Mouse (Mus musculus) embryonic facial prominence, embryonic 13.5 days (tissue): Measurements from ENCODE around the gene Tmem59l. TPM values are rescaled to one million over a fixed set of nuclear protein-coding genes. Genes with fewer than 3 reads are reported as not detected.

Experiments used
- ATAC-seq: fragments of 200-750 bp; cut with Nextera tagmentation; 2 replicates; pipeline ENCODE4 v1.8.0; 2017; ENCODE audit warnings: low read depth; ENCODE audit not compliant: insufficient number of reproducible peaks, insufficient read depth, low FRiP score, low TSS enrichment
- H3K27ac ChIP-seq: fragments of 300-500 bp; sonication (generic); 2 replicates; pipeline ENCODE4 v1.5.1; 2015; ENCODE audit warnings: moderate library complexity, mild to moderate bottlenecking, inconsistent platforms
- H3K27me3 ChIP-seq: fragments of 300-500 bp; sonication (generic); 2 replicates; pipeline ENCODE4 v1.6.1; 2015; ENCODE audit warnings: mild to moderate bottlenecking, inconsistent platforms
- H3K36me3 ChIP-seq: fragments of 300-500 bp; sonication (generic); 2 replicates; pipeline ENCODE4 v1.6.1; 2015; ENCODE audit warnings: mild to moderate bottlenecking, inconsistent platforms
- H3K4me1 ChIP-seq: fragments of 300-500 bp; sonication (generic); 2 replicates; pipeline ENCODE4 v1.6.1; 2015; ENCODE audit warnings: inconsistent platforms
- H3K4me2 ChIP-seq: fragments of 300-500 bp; sonication (generic); 2 replicates; pipeline ENCODE4 v1.6.1; 2015; ENCODE audit warnings: moderate library complexity, mild to moderate bottlenecking, inconsistent platforms
- H3K4me3 ChIP-seq: fragments of 300-500 bp; sonication (generic); 2 replicates; pipeline ENCODE4 v1.5.1; 2015; ENCODE audit warnings: mild to moderate bottlenecking, inconsistent platforms
- H3K9ac ChIP-seq: fragments of 300-500 bp; sonication (generic); 2 replicates; pipeline ENCODE4 v1.6.1; 2015; ENCODE audit warnings: mild to moderate bottlenecking, inconsistent platforms
- H3K9me3 ChIP-seq: fragments of 300-500 bp; sonication (generic); 2 replicates; pipeline ENCODE4 v1.6.1; 2016; ENCODE audit warnings: inconsistent platforms
- WGBS: fragments of 180-500 bp; shearing (Covaris S2); methylation state at CpG from one replicate; pipeline ENCODE4 v1.1.7; 2015; ENCODE audit warnings: mixed read lengths; 5-methylcytosine and 5-hydroxymethylcytosine counted together
- polyA plus RNA-seq: library from polyadenylated mRNA; unstranded; fragments of >200 nt; fragmentation: Nextera tagmentation; extraction: Ambion mirVana; gene quantifications from 2 replicates; pipeline ENCODE4 v1.2.1, GENCODE M21; 2015

Tmem59l gene
- polyA plus RNA-seq, 1 experiment from 2014 or later: 34.8 TPM

DNA sequence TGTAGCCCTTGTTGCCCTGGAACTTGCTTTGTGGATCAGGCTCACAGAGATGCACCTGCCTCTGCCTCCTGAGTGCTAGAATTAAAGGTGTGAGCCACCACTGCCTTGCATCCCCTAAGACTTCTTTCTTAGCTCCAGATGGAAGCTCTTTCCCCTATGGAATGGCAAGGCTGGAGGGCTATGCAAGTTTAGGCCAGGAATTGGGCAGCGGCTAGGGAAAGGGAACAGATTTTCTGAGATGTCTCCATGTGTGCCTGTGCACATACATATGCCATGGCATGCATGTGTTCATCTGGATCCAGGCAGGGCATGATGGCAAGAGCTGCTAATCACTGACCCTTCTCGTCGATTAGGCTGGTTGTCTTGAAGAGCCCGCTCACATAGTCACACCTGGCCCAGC, 21.5 kb downstream of the Tmem59l start:
- Histone ChIP-seq H3K27ac (no peak overlapping the region), H3K9ac (no peak overlapping the region), H3K4me1 (peaks cover 21% of the 10 kb centered on the region), H3K4me2 (no peak overlapping the region), H3K36me3 (peaks cover 28% of the 10 kb centered on the region), H3K27me3 (no peaks in the 10 kb centered on the region), H3K9me3 (no peaks in the 10 kb centered on the region), H3K4me3 (no peak overlapping the region)
- 95% methylated on average over 4 of the region's 4 CpGs for WGBS
- ATAC-seq: no peak

DNA sequence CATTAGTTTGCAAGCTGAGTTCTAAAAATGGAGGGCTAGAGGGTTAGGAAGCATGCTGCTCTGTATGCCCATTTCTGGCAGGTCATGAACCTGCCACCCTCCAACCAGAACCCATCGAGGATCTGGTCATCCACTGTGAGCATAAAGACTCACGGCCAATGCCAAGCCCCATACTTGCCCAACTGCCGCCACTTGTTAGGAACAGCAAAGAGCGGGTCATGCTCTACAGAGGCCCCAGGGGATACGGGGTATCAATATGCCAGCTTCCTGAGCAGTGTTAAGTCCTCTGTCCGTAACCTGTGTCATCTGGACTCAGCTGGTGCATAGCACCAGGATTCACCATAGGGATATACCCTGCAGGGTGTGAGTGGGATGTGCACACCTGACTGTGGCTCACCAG, 23.0 kb downstream of the Tmem59l start:
- Histone ChIP-seq H3K4me3 (no peak overlapping the region), H3K9me3 (no peaks in the 10 kb centered on the region), H3K4me2 (no peak overlapping the region), H3K36me3 (peaks cover 34% of the 10 kb centered on the region), H3K27me3 (no peaks in the 10 kb centered on the region), H3K9ac (no peak overlapping the region), H3K4me1 (peaks cover 16% of the 10 kb centered on the region), H3K27ac (no peak overlapping the region)
- ATAC-seq: no peak
- WGBS: 90% methylated on average over 6 of the region's 6 CpGs

DNA sequence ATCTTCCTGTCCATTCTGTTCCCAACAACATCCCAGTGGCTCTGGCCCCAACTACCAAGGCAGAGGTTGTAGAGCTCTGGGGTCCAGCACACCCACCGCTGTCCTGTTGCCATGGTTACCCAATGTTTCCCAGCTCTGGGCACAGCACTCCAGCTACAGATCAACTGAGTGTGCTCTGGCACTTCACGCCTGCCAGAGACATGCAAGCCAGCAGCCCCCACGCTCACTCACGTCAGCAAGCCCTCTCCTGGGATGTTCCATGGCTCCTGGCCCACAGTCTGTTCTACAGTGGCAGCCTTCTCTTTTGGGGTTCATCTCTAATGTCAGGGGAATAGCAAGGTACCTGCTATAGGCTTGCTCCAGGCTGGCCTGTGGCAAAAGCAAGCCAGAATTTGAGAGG, 23.9 kb downstream of the Tmem59l start:
- Histone ChIP-seq H3K27ac (no peak overlapping the region), H3K4me2 (no peak overlapping the region), H3K36me3 (peaks cover 34% of the 10 kb centered on the region), H3K4me1 (peaks cover 16% of the 10 kb centered on the region), H3K27me3 (no peaks in the 10 kb centered on the region), H3K4me3 (no peak overlapping the region), H3K9ac (no peak overlapping the region), H3K9me3 (no peaks in the 10 kb centered on the region)
- no peak for ATAC-seq
- 76% methylated on average over 4 of the region's 4 CpGs for WGBS

DNA sequence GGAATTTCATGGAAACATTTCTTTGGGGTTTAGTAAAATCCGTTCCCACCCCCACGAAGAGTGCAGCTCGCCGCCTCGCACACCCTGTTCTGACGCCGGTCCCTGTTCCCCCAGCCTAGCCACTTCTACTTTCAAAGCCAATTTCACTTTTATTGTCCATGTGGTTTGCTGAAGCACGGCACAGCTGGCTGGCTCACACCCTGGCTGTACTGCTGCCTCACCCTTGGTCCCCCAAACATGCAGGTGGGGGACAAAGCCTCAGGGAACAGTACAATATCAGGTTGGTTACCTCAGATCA, 24.7 kb downstream of the Tmem59l start:
- peaks cover 34% of the 10 kb centered on the region for H3K36me3 ChIP-seq
- H3K9me3 ChIP-seq: no peaks in the 10 kb centered on the region
- no peak overlapping the region for H3K27ac ChIP-seq
- no peak overlapping the region for H3K9ac ChIP-seq
- H3K4me1 ChIP-seq: peaks cover 9% of the 10 kb centered on the region
- H3K4me2 ChIP-seq: no peak overlapping the region
- no peak overlapping the region for H3K4me3 ChIP-seq
- WGBS: 87% methylated on average over 8 of the region's 8 CpGs
- no peaks in the 10 kb centered on the region for H3K27me3 ChIP-seq
- no peak for ATAC-seq

DNA sequence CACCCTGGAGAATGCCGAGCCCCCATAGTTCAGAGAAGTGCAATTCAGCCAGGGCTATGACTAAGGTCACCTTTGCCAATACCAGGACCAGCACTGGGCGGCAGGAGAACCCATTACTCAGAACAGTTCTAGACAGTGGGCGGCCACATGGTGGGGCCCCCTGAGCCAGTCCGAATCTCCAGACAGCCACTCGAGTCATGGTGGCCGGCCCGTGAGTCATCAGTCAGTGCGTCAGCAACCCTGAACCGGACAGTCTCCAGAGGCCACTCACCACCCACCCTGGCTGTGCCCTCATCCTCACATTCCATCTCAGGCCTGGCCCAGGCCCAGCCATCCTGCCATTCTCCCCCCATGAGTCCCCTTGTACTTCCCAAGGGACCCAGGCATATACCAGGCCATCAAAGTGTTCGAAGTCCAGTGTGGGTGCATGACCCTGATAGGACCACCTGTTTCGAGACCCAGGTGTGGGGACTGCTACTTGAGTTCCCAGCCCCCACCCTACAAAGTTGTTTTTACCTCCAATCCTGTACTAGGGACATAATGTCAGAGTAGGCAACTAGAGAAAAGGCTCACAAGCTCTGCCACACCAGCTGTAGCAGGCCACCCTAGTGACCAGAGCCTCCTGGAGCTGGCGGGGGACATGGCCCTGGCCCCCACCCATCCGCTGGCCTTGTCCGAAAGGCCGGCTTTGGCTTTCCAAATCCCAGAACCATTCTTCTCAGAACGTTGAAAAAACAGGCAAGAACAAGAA, 25.2 kb downstream of the Tmem59l start:
- no peak overlapping the region for H3K9ac ChIP-seq
- no peak overlapping the region for H3K27ac ChIP-seq
- ATAC-seq: no peak
- H3K27me3 ChIP-seq: no peaks in the 10 kb centered on the region
- WGBS: 91% methylated on average over 16 of the region's 16 CpGs
- peaks cover 4% of the 10 kb centered on the region for H3K4me1 ChIP-seq
- H3K4me2 ChIP-seq: no peak overlapping the region
- H3K36me3 ChIP-seq: peaks cover 34% of the 10 kb centered on the region
- H3K9me3 ChIP-seq: no peaks in the 10 kb centered on the region
- no peak overlapping the region for H3K4me3 ChIP-seq

DNA sequence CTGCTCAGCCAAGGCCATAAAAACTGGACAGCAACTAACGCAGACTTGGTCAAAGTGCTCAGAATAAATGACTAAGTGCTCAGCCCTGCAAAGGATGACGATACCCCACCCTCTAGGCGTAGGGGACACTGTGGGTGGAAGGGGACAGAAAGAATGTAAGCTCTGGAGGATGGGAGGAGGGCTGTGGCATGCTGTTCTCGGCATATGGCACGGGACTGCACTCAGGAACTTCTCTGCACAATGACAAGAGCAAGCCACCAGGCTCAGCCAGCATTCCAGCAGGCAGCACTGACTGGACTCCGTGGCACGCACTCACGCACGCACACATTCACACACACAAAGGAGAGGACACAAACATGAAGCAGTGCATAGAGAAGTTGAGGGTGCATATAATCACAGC, 26.6 kb downstream of the Tmem59l start:
- no peak overlapping the region for H3K4me2 ChIP-seq
- peaks cover 23% of the 10 kb centered on the region for H3K36me3 ChIP-seq
- no peak overlapping the region; the same call in 1 of the 2 replicates for H3K9ac ChIP-seq
- H3K27me3 ChIP-seq: no peaks in the 10 kb centered on the region
- H3K4me3 ChIP-seq: no peak overlapping the region
- H3K9me3 ChIP-seq: no peaks in the 10 kb centered on the region
- no peaks in the 10 kb centered on the region for H3K4me1 ChIP-seq
- no peak for ATAC-seq
- WGBS: 80% methylated on average over 9 of the region's 9 CpGs
- no peak overlapping the region for H3K27ac ChIP-seq

DNA sequence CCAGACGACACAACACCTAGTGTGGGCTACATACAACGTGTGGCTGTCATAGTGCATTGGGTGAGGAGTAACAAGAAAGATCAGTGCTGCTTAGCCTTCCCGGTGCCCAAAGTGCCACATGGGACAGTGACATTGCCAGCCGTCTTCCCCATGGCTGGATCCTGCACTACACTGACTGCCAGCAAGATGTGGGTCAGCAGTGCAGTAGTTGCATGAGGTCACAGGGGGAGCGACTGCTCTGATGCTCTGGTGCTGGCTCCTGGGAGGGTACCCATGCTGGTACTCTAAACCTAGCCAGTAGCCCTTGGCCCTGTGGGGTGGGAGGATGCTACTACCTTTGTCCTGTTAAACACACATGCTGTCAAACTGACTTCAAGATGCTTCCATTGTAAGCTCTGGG, 27.0 kb downstream of the Tmem59l start:
- Histone ChIP-seq H3K9me3 (no peaks in the 10 kb centered on the region), H3K36me3 (peaks cover 26% of the 10 kb centered on the region), H3K9ac (no peak overlapping the region), H3K27ac (no peak overlapping the region), H3K4me3 (no peak overlapping the region), H3K4me1 (no peaks in the 10 kb centered on the region), H3K27me3 (no peaks in the 10 kb centered on the region), H3K4me2 (no peak overlapping the region)
- no peak for ATAC-seq
- 91% methylated on average over 5 of the region's 5 CpGs for WGBS

DNA sequence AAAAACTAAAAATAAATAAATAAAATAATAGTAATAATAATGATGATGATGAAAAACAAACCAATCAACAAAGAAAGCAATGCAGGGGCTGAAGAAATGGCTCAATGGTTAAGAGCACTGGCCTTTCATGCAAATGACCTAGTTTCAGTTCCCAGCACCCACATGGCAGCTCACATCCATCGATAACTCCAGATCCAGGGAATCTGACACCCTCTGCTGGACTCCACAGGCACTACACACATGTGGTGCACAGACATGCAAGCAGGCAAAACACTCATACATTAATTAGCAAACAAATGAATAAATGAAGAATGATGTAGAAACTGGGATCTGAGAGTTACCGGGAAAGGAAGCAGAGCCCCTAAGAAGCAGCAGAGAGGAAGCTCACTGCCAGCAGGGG, 27.5 kb downstream of the Tmem59l start:
- Histone ChIP-seq H3K27me3 (no peaks in the 10 kb centered on the region), H3K4me3 (no peak overlapping the region), H3K9ac (no peak overlapping the region), H3K36me3 (peaks cover 25% of the 10 kb centered on the region), H3K27ac (no peak overlapping the region), H3K4me2 (no peak overlapping the region), H3K4me1 (no peaks in the 10 kb centered on the region), H3K9me3 (no peaks in the 10 kb centered on the region)
- no peak for ATAC-seq
- 98% methylated on average over 2 of the region's 2 CpGs for WGBS

DNA sequence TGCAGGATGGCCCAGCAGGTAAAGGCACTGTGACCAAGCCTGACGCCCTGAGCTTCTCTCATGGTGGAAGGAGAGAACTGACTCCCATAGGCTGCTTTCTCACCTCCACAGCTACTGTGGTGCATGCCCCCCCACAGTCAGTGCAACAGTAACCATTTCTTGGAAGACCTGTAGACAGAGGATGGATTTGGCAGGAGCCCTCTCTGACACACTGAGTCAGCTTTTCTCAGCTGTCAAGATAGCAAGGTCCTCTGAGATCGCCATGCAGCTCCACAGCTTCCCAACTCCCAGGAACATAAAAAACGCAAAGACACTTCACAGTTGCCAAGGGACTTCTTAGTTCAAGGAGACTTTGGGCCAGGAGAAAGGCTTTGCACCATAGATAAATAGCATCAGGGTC, 28.7 kb downstream of the Tmem59l start:
- 86% methylated on average over 3 of the region's 3 CpGs for WGBS
- no peak for ATAC-seq
- Histone ChIP-seq H3K27me3 (no peaks in the 10 kb centered on the region), H3K4me3 (no peak overlapping the region), H3K9ac (no peak overlapping the region), H3K27ac (no peak overlapping the region), H3K4me1 (peaks cover 4% of the 10 kb centered on the region), H3K36me3 (peaks cover 20% of the 10 kb centered on the region), H3K9me3 (no peaks in the 10 kb centered on the region), H3K4me2 (no peak overlapping the region)

DNA sequence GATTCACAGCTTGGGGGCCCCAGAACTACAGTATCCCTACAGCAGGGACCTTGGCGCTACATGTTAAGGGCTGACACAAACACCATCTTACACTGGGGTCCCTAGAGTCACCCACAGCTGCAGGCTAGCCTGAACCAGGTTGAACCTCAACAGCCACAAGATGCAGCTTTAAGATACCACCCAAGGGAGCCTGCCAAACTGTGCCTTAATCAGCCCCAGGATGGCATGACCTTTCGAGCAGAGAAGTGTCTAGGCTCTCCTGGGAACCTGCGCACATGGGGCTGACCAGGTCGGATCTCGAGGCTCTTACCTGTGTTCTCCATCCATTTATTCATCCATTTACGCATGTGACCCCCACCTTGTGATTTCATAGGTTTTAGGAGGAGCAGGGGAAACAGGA, 29.3 kb downstream of the Tmem59l start:
- no peak for ATAC-seq
- Histone ChIP-seq H3K27me3 (no peaks in the 10 kb centered on the region), H3K4me2 (no peak overlapping the region), H3K36me3 (peaks cover 17% of the 10 kb centered on the region), H3K9ac (no peak overlapping the region), H3K4me3 (no peak overlapping the region), H3K4me1 (peaks cover 8% of the 10 kb centered on the region), H3K9me3 (no peaks in the 10 kb centered on the region), H3K27ac (no peak overlapping the region)
- 85% methylated on average over 6 of the region's 6 CpGs for WGBS

DNA sequence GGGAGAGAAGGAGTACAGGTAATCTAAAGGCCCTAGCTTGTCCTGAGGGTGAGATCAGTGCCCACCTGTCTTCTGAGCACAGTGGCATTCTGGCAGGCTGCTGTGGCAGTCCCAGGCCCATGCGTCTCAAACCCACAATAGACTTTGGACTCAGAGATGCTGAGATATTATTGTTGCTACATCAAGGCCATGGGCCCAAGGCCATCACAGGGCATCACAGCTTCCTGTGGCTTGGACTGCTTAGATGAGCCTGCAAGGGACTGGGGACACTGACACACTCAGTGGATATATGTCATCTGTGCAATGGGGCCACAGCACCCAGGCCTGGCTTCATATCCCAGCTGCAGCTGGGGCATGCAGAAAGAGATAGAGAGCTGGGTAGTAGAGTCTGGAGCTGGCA, 30.2 kb downstream of the Tmem59l start:
- H3K9me3 ChIP-seq: no peaks in the 10 kb centered on the region
- no peak overlapping the region for H3K27ac ChIP-seq
- H3K4me1 ChIP-seq: peaks cover 12% of the 10 kb centered on the region
- ATAC-seq: no peak
- no peak overlapping the region for H3K4me2 ChIP-seq
- H3K27me3 ChIP-seq: no peaks in the 10 kb centered on the region
- H3K36me3 ChIP-seq: peaks cover 24% of the 10 kb centered on the region
- H3K4me3 ChIP-seq: no peak overlapping the region
- H3K9ac ChIP-seq: no peak overlapping the region
- WGBS: 92% methylated on average over 1 of the region's 1 CpGs

DNA sequence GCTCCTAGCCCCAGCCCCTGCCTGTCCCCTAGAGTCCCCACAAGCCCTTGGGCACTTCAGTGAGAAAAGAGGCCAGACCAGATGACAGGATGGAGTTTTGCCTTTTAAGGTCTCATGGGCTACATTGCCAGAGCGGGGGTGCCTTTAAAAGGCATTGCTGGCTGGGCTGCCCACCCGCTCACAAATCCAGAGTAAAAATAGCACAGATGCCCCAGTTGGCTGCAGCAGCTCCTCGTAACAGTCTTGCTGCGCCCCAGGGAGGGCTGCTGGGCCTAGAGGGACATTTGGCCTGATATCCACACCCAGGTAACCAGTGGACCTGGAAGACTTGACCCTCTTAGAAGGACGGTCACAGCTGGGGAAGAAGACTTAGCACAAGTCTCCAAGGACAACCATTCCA, 33.3 kb downstream of the Tmem59l start:
- H3K9ac ChIP-seq: no peak overlapping the region
- H3K4me1 ChIP-seq: peaks cover 40% of the 10 kb centered on the region
- H3K4me2 ChIP-seq: no peak overlapping the region
- H3K9me3 ChIP-seq: no peaks in the 10 kb centered on the region
- no peak overlapping the region for H3K27ac ChIP-seq
- ATAC-seq: no peak
- H3K4me3 ChIP-seq: no peak overlapping the region
- 90% methylated on average over 5 of the region's 5 CpGs for WGBS
- H3K36me3 ChIP-seq: peaks cover 33% of the 10 kb centered on the region
- no peaks in the 10 kb centered on the region for H3K27me3 ChIP-seq
